Comparison of ENCODE assay signal across 8 mouse cellular contexts in genomic region chr8:60631504-60631934, GRCm38 (mm10). TPM values are rescaled to one million over a fixed set of nuclear protein-coding genes. Genes with fewer than 3 reads are reported as not detected.
DNase-seq lines count a peak whose midpoint lies in the region; ATAC-seq lines count a peak whose summit lies in the region.

No protein-coding gene starts in this region.

- H3K9me3 ChIP-seq in heart, embryonic 12.5 days (replicated peaks), result no peaks in the 10 kb centered on the region
- no peaks in the 10 kb centered on the region for H3K9me3 ChIP-seq in kidney, embryonic 16.5 days (ENCODE audit: low read length)
- H3K9me3 ChIP-seq in limb, embryonic 15.5 days, result no peaks in the 10 kb centered on the region
- H3K9me3 ChIP-seq in midbrain, embryonic 16.5 days (replicated peaks; ENCODE audit: control insufficient read depth, low read length, poor library complexity, severe bottlenecking), result no peaks in the 10 kb centered on the region
- no peaks in the 10 kb centered on the region for H3K9me3 ChIP-seq in stomach, embryonic 15.5 days

- peak overlapping the region; percentile 40 for H3K4me3 ChIP-seq in heart, embryonic 12.5 days
- peak overlapping the region; percentile 45 for H3K4me3 ChIP-seq in kidney, embryonic 16.5 days (ENCODE audit: low read length)
- H3K4me3 ChIP-seq in limb, embryonic 15.5 days, result peak overlapping the region; percentile 67
- peak overlapping the region; percentile 43 for H3K4me3 ChIP-seq in midbrain, embryonic 16.5 days (ENCODE audit: low read depth, low read length)
- peak overlapping the region; percentile 33 for H3K4me3 ChIP-seq in stomach, embryonic 15.5 days (replicated peaks)

- no peak overlapping the region for H3K9ac ChIP-seq in heart, embryonic 12.5 days
- 0 out of 2 replicates have a peak overlapping the region, but pooled peaks have one; percentile 35 for H3K9ac ChIP-seq in kidney, embryonic 16.5 days (replicated peaks; ENCODE audit: low read length)
- no peak overlapping the region for H3K9ac ChIP-seq in limb, embryonic 15.5 days
- peak overlapping the region; percentile 36 for H3K9ac ChIP-seq in midbrain, embryonic 16.5 days (ENCODE audit: low read depth, low read length)
- no peak overlapping the region for H3K9ac ChIP-seq in stomach, embryonic 15.5 days

- 0 out of 2 replicates have a peak, but pooled peaks have one; percentile 16 for ATAC-seq in heart, embryonic 12.5 days (ENCODE audit: insufficient number of reproducible peaks, low FRiP score)
- peak; percentile 39 for ATAC-seq in kidney, embryonic 16.5 days (ENCODE audit: low FRiP score, low TSS enrichment)
- no peak for ATAC-seq in limb, embryonic 15.5 days (ENCODE audit: insufficient number of reproducible peaks, low FRiP score, low TSS enrichment, low read depth)
- peak; percentile 34 for ATAC-seq in midbrain, embryonic 16.5 days
- 0 out of 2 replicates have a peak, but pooled peaks have one; percentile 5 for ATAC-seq in stomach, embryonic 15.5 days (ENCODE audit: insufficient read depth, low FRiP score, low read depth)

- no peaks in the 10 kb centered on the region for H3K36me3 ChIP-seq in heart, embryonic 12.5 days
- no peaks in the 10 kb centered on the region for H3K36me3 ChIP-seq in kidney, embryonic 16.5 days (ENCODE audit: insufficient read depth, low read length)
- no peaks in the 10 kb centered on the region for H3K36me3 ChIP-seq in limb, embryonic 15.5 days
- H3K36me3 ChIP-seq in midbrain, embryonic 16.5 days (ENCODE audit: control insufficient read depth, insufficient read depth, low read length), result no peaks in the 10 kb centered on the region
- no peaks in the 10 kb centered on the region for H3K36me3 ChIP-seq in stomach, embryonic 15.5 days

- no peak overlapping the region for H3K27ac ChIP-seq in heart, embryonic 12.5 days (ENCODE audit: poor library complexity, severe bottlenecking)
- no peak overlapping the region for H3K27ac ChIP-seq in kidney, embryonic 16.5 days (ENCODE audit: low read length)
- H3K27ac ChIP-seq in limb, embryonic 15.5 days, result no peak overlapping the region
- H3K27ac ChIP-seq in midbrain, embryonic 16.5 days (ENCODE audit: low read length), result peak overlapping the region; percentile 38; the same call in 1 of the 2 replicates
- no peak overlapping the region for H3K27ac ChIP-seq in stomach, embryonic 15.5 days

- H3K4me1 ChIP-seq in heart, embryonic 12.5 days (replicated peaks), result peaks cover 4% of the 10 kb centered on the region; the same call in 1 of the 2 replicates
- peaks cover 8% of the 10 kb centered on the region for H3K4me1 ChIP-seq in kidney, embryonic 16.5 days (ENCODE audit: insufficient read depth, low read length)
- peaks cover 9% of the 10 kb centered on the region for H3K4me1 ChIP-seq in limb, embryonic 15.5 days
- H3K4me1 ChIP-seq in midbrain, embryonic 16.5 days (ENCODE audit: control insufficient read depth, insufficient read depth, low read length), result peaks cover 10% of the 10 kb centered on the region
- H3K4me1 ChIP-seq in stomach, embryonic 15.5 days, result peaks cover 8% of the 10 kb centered on the region

- peak overlapping the region; percentile 92 for H3K4me2 ChIP-seq in heart, embryonic 12.5 days
- peak overlapping the region; percentile 98 for H3K4me2 ChIP-seq in kidney, embryonic 16.5 days (replicated peaks; ENCODE audit: low read depth, low read length)
- H3K4me2 ChIP-seq in limb, embryonic 15.5 days, result peak overlapping the region; percentile 98
- peak overlapping the region; percentile 99 for H3K4me2 ChIP-seq in midbrain, embryonic 16.5 days (ENCODE audit: low read length)
- H3K4me2 ChIP-seq in stomach, embryonic 15.5 days, result peak overlapping the region; percentile 96

- 0% methylated on average over 13 of the region's 13 CpGs for WGBS in heart, embryonic 12.5 days
- 1% methylated on average over 13 of the region's 13 CpGs for WGBS in kidney, embryonic 16.5 days
- WGBS in limb, embryonic 15.5 days, result under 1% methylated on average over 13 of the region's 13 CpGs
- WGBS in midbrain, embryonic 16.5 days, result under 1% methylated on average over 13 of the region's 13 CpGs
- WGBS in stomach, embryonic 15.5 days, result 0% methylated on average over 13 of the region's 13 CpGs

- DNase-seq in 3134 (ENCODE audit: extremely low read depth, insufficient read length, low spot score), result peak; percentile 51
- DNase-seq in brain, adult 2 months (ENCODE audit: low read depth, low spot score), result peak; percentile 95
- DNase-seq in fat pad, adult 2 months (ENCODE audit: extremely low read depth, low read depth, low spot score), result peak; percentile 56

- H3K27me3 ChIP-seq in heart, embryonic 12.5 days (replicated peaks), result peaks cover 15% of the 10 kb centered on the region
- peaks cover 15% of the 10 kb centered on the region for H3K27me3 ChIP-seq in kidney, embryonic 16.5 days (ENCODE audit: insufficient read depth, low read length)
- H3K27me3 ChIP-seq in limb, embryonic 15.5 days, result peaks cover 12% of the 10 kb centered on the region; the same call in 1 of the 2 replicates
- H3K27me3 ChIP-seq in midbrain, embryonic 16.5 days (ENCODE audit: control insufficient read depth, insufficient read depth, low read depth, low read length), result peaks cover 5% of the 10 kb centered on the region; the same call in 1 of the 2 replicates
- H3K27me3 ChIP-seq in stomach, embryonic 15.5 days (replicated peaks), result peaks cover 16% of the 10 kb centered on the region

RNA-seq across cellular contexts. Expression of gene Mfap3l, which starts 1.1 kb away (rescaled TPM):
- 1.1 and 1.3 TPM in 2 replicates for polyA plus RNA-seq in heart, embryonic 12.5 days (2016; fragmentation: Nextera tagmentation; extraction: Ambion mirVana)
- 6.5 and 6.8 TPM in 2 replicates for polyA plus RNA-seq in kidney, embryonic 16.5 days (2015; fragmentation: Nextera tagmentation; extraction: Ambion mirVana)
- polyA plus RNA-seq in limb, embryonic 15.5 days (2015; fragmentation: Nextera tagmentation; extraction: Ambion mirVana), result 2.9 and 3.1 TPM in 2 replicates
- 2.6 and 2.7 TPM in 2 replicates for polyA plus RNA-seq in midbrain, embryonic 16.5 days (2015; fragmentation: Nextera tagmentation; extraction: Ambion mirVana)
- polyA plus RNA-seq in stomach, embryonic 15.5 days (2015; fragmentation: Nextera tagmentation; extraction: Ambion mirVana), result 0.92 and 0.94 TPM in 2 replicates

Comparison
In these comparisons a context has a peak if more than half of its experiments do, and no peak if none do; other contexts are left out.
1. H3K9ac ChIP-seq: peak in kidney, embryonic 16.5 days (single experiment) and midbrain, embryonic 16.5 days (single experiment); none in heart, embryonic 12.5 days (single experiment), limb, embryonic 15.5 days (single experiment) and stomach, embryonic 15.5 days (single experiment).
2. Peak in every context shown above with its lines, with median percentiles within 50 percentile points of each other: DNase-seq, H3K4me2 ChIP-seq and H3K4me3 ChIP-seq.